Mouse (Mus musculus) limb, embryonic 14.5 days (tissue): ENCODE measurements around the gene Cops7a. TPM values are rescaled to one million over a fixed set of nuclear protein-coding genes. Genes with fewer than 3 reads are reported as not detected.

Experiments
- ATAC-seq: fragments of 200-750 bp; cut with Nextera tagmentation; 2 replicates; pipeline ENCODE4 v1.8.0; 2017; ENCODE audit warnings: low read depth, moderate number of reproducible peaks, moderate TSS enrichment; ENCODE audit not compliant: low FRiP score
- DNase-seq: peaks from one replicate; pipeline ENCODE4 v3.0.0-alpha.2; 2015; ENCODE audit warnings: low spot score
- H3K27ac ChIP-seq: fragments of 300-500 bp; sonication (generic); replicated peaks from 2 replicates; pipeline ENCODE4 v1.5.1; 2014; ENCODE audit warnings: low read depth, mild to moderate bottlenecking, low read length, moderate library complexity, mixed read lengths
- H3K27me3 ChIP-seq: fragments of 300-500 bp; sonication (generic); 2 replicates; pipeline ENCODE4 v1.6.1; 2014; ENCODE audit warnings: low read length, mixed read lengths; ENCODE audit not compliant: control insufficient read depth, insufficient read depth
- H3K36me3 ChIP-seq: fragments of 300-500 bp; sonication (generic); 2 replicates; pipeline ENCODE4 v1.6.1; 2014; ENCODE audit warnings: mild to moderate bottlenecking, low read length, moderate library complexity, mixed read lengths; ENCODE audit not compliant: control insufficient read depth, insufficient read depth
- H3K4me1 ChIP-seq: fragments of 300-500 bp; sonication (generic); 2 replicates; pipeline ENCODE4 v1.6.1; 2014; ENCODE audit warnings: antibody characterized with exemption, low read length, mixed read lengths; ENCODE audit not compliant: control insufficient read depth, insufficient read depth
- H3K4me2 ChIP-seq: fragments of 300-500 bp; sonication (generic); replicated peaks from 2 replicates; pipeline ENCODE4 v1.6.1; 2014; ENCODE audit warnings: low read depth, mild to moderate bottlenecking, low read length, moderate library complexity; ENCODE audit not compliant: severe bottlenecking
- H3K4me3 ChIP-seq: fragments of 300-500 bp; sonication (generic); replicated peaks from 2 replicates; pipeline ENCODE4 v1.5.1; 2014; ENCODE audit warnings: low read length
- H3K9ac ChIP-seq: fragments of 300-500 bp; sonication (generic); 2 replicates; pipeline ENCODE4 v1.6.1; 2014; ENCODE audit warnings: mild to moderate bottlenecking, low read depth, low read length, moderate library complexity; ENCODE audit not compliant: severe bottlenecking
- H3K9me3 ChIP-seq: fragments of 300-500 bp; sonication (generic); 2 replicates; pipeline ENCODE4 v1.6.1; 2016; ENCODE audit warnings: low read length; ENCODE audit not compliant: control insufficient read depth
- POLR2A ChIP-seq: fragments of 200-500 bp; IDR thresholded peaks from 2 replicates; pipeline ENCODE4 v1.8.0; 2012; ENCODE audit warnings: inconsistent platforms, mild to moderate bottlenecking, moderate library complexity, borderline replicate concordance; ENCODE audit not compliant: insufficient read depth, insufficient read length; ENCODE audit errors: extremely low read depth
- WGBS: fragments of 180-500 bp; shearing (Covaris S2); extraction: QIAGEN DNeasy Blood & Tissue Kit; methylation state at CpG from one replicate; pipeline ENCODE4 v1.1.7; 2014; 5-methylcytosine and 5-hydroxymethylcytosine counted together
- polyA plus RNA-seq, 2 experiments: library from polyadenylated mRNA; depleted of rRNA in 1 of 2; stranded (reverse) in 1 of 2; unstranded in 1 of 2; fragments of >200 nt; fragmentation: Nextera tagmentation in 1 of 2; extraction: Ambion mirVana in 1 of 2; gene quantifications; 2 replicates each; pipeline versions ENCODE4 v1.2.1 to v1.2.3; 2012 to 2014

Gene Cops7a
- polyA plus RNA-seq (2012; rRNA removed) (215 and 251 TPM in 2 replicates), polyA plus RNA-seq (2014; fragmentation: Nextera tagmentation; extraction: Ambion mirVana) (137 and 144 TPM in 2 replicates)

DNA sequence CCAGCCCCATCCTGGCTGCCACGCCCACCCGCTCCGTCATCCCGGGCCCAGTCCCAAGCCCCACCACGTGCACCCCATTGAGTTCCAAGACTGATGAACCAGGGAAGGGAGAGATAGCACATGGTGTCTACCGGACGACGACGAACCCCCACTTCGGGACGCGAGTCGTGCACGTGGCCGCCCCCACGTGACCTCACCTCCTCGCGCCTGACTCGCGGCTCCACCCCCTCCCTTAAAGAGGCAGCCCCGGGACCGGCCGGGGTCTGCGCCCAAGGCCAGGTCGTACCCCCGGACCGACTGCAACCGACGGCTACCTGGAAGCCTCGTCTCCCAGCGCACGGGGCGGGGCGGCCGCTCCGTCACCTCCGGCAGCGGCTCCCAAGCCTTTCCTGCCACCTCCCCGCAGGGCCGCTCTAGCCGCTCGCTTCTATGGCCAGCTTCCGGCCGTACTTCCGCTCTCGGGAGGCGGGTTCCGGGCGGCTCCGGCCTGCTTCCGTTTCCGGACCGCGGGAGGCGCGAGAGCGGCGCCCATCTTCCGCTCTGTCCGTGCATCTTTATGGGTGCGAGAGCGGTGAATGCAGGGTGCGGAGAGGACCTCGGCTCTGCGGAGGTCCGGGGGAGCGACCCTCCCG, at the start of gene Cops7a:
Cops7a (minus strand) TSS at position 451 of the 632 bp plus-strand sequence.
- no peaks in the 10 kb centered on the region for H3K9me3 ChIP-seq

DNA sequence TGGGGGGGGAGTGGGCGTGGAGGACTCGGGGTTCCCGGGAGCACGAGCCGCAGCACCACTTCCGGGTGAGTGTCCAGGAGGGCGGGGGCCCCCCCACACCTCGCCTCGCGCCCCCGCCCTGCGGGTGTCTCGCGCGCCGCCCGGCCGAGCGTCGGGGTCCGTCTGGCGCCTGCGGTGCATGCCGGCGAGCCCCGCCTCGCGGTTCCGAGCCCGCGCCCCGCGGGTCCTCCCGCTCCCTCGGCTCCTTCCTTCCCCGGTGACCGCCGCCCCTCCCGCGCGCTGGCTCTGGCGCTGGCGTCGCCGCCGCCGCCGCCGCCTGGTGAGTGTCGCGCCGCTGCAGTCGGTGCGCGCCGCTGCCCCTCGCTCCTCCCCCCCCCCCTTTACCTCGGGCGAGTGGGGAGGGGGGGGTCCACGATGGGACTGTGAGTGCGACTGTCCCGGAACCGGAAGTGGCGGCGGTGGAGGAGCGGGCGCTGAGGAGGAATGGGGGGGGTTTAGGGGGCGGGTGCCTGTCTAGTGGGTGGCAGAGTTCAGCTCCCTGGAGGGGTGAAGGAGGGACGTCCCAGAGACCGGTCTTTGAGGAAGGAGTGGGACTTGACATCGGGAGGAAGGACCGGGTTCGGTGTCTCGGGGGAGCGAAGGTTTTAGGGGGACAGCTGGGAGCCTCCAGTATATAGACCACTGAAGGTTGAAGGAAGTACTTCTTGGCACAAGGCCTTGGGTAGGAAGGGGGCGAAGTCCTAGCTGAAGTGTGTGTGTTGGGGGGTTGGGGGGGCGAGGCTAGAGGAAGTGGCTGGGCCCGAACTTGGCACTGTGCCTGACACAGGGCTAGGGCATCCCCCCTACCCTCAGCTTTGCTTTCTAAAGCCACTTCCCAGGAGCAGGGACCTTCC, 44.1 kb upstream of the Cops7a start:
- Histone ChIP-seq H3K4me3 (peak overlapping the region; percentile 80), H3K9ac (peak overlapping the region; percentile 93), H3K4me1 (peaks cover 11% of the 10 kb centered on the region), H3K36me3 (peaks cover 33% of the 10 kb centered on the region), H3K4me2 (peak overlapping the region; percentile 67), H3K9me3 (no peaks in the 10 kb centered on the region), H3K27ac (peak overlapping the region; percentile 98), H3K27me3 (no peaks in the 10 kb centered on the region)
- WGBS, result 2% methylated on average over 30 of the region's 78 CpGs
- peak; percentile 87 for ATAC-seq
- peak; percentile 85 for DNase-seq
- no peak for TF ChIP-seq POLR2A

More for the DNA sequence above, at the start of gene Cops7a:
- ATAC-seq (peak; percentile 95), DNase-seq (peak; percentile 91)
- WGBS, result under 1% methylated on average over 68 of the region's 68 CpGs
- Histone ChIP-seq H3K4me2 (peak within 1 kb of the TSS; percentile 98), H3K36me3 (peaks cover 23% of the 10 kb centered on the region), H3K27me3 (no peaks in the 10 kb centered on the region), H3K9ac (peak within 1 kb of the TSS; percentile 89), H3K4me3 (peak within 1 kb of the TSS; percentile 85), H3K4me1 (peaks cover 11% of the 10 kb centered on the region), H3K27ac (peak within 1 kb of the TSS; percentile 89)
- TF ChIP-seq POLR2A, result peak; percentile 91; the same call in 1 of the 2 replicates

DNA sequence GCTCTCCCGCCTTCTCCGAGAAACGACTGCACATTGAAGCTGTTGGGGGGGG, 43.6 kb upstream of the Cops7a start, which contains the start of gene Zfp384:
Zfp384 (plus strand) TSS at position 17 of the 52 bp plus-strand sequence.
- TF ChIP-seq POLR2A, result no peak
- no peaks in the 10 kb centered on the region for H3K9me3 ChIP-seq
- ATAC-seq (no peak), DNase-seq (no peak)
- H3K27me3 ChIP-seq, result no peaks in the 10 kb centered on the region
- H3K27ac ChIP-seq, result peak within 1 kb of the TSS; percentile 98
- H3K36me3 ChIP-seq, result peaks cover 29% of the 10 kb centered on the region
- peak within 1 kb of the TSS; percentile 72 for H3K4me2 ChIP-seq
- WGBS, result 0% methylated on average over 3 of the region's 3 CpGs
- peak within 1 kb of the TSS; percentile 93 for H3K9ac ChIP-seq
- H3K4me1 ChIP-seq, result peaks cover 11% of the 10 kb centered on the region
- peak within 1 kb of the TSS; percentile 80 for H3K4me3 ChIP-seq

- DNase-seq (peak; percentile 98), ATAC-seq (peak; percentile 95)
- Histone ChIP-seq H3K9ac (peak overlapping the region; percentile 93), H3K4me1 (peaks cover 11% of the 10 kb centered on the region), H3K4me3 (peak overlapping the region; percentile 80), H3K36me3 (peaks cover 26% of the 10 kb centered on the region), H3K27ac (peak overlapping the region; percentile 98), H3K9me3 (no peaks in the 10 kb centered on the region), H3K4me2 (peak overlapping the region; percentile 72), H3K27me3 (no peaks in the 10 kb centered on the region)
- under 1% methylated on average over 33 of the region's 34 CpGs for WGBS
- TF ChIP-seq POLR2A, result peak; percentile 70; the same call in 1 of the 2 replicates
Measured at GRCm38 (mm10) chr6:125008586-125009128, 43.3 kb upstream of the Cops7a start.

GRCm38 (mm10) chr6:125008060-125008459, 42.7 kb upstream of the Cops7a start:
- ATAC-seq (no peak), DNase-seq (no peak)
- whole genome bisulfite sequencing, result 43% methylated on average over 13 of the region's 13 CpGs
- Histone ChIP-seq H3K4me2 (peak overlapping the region; percentile 72), H3K9me3 (no peaks in the 10 kb centered on the region), H3K4me3 (peak overlapping the region; percentile 80), H3K4me1 (peaks cover 11% of the 10 kb centered on the region), H3K9ac (peak overlapping the region; percentile 65), H3K27ac (peak overlapping the region; percentile 82), H3K27me3 (no peaks in the 10 kb centered on the region), H3K36me3 (peaks cover 23% of the 10 kb centered on the region)
- TF ChIP-seq POLR2A, result no peak
